Mouse (Mus musculus) neural tube, embryonic 10.5 days (tissue): ENCODE measurements around the gene Strap.

Experiments used
- DNase-seq: peaks from one replicate; pipeline ENCODE4 v3.0.0-alpha.2; 2017; ENCODE audit warnings: low spot score; ENCODE audit errors: extremely low spot score

Gene Strap

GRCm38 (mm10) chr6:137774166-137774565 is 39.3 kb downstream of the Strap start:
- DNase-seq = no peak

GRCm38 (mm10) chr6:137775159-137775558 is 40.3 kb downstream of the Strap start:
- no peak for DNase-seq

- DNase-seq = no peak
Measured at GRCm38 (mm10) chr6:137776981-137777380, 42.1 kb downstream of the Strap start.

- no peak for DNase-seq
Measured at GRCm38 (mm10) chr6:137783899-137784637, 49.2 kb downstream of the Strap start.

GRCm38 (mm10) chr6:137788976-137789590 is 54.2 kb downstream of the Strap start:
- DNase-seq = no peak

- no peak for DNase-seq
Measured at GRCm38 (mm10) chr6:137789658-137790057, 54.8 kb downstream of the Strap start.

GRCm38 (mm10) chr6:137795494-137795893 is 60.6 kb downstream of the Strap start:
- no peak for DNase-seq

- DNase-seq = no peak
Measured at GRCm38 (mm10) chr6:137796596-137797567, 62.0 kb downstream of the Strap start.

- no peak for DNase-seq
Measured at GRCm38 (mm10) chr6:137799253-137799652, 64.4 kb downstream of the Strap start.
